Mouse (Mus musculus) frontal cortex, postnatal 25 days (tissue): ENCODE measurements around the gene Glis3.

Source experiments
- DNase-seq, 2 experiments: peaks; one replicate each; pipeline ENCODE4 v3.0.0; 2022; ENCODE audit warnings: low spot score in 2 of 2

The Glis3 gene

DNA sequence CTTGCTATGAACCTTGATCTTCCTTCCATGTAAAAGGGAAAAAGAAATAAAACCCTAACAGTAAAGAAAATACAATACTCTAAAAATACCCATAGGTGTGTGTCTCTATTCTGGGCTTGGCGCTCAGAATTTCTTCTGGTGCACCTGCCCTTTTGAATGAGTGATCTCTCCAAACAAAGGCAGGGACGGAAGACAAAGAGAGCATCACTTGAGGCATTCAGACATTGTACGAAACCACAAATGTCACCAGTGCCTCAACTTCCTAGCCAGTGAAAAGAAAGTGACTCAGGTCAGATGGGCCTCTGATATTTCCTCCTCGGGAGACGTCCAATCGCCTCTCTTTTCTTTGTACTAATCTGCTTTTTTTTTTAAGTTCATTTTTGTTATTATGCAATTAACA, 201.8 kb downstream of the Glis3 start:
- DNase-seq: no peak

GRCm38 (mm10) chr19:28477326-28477863, 202.5 kb downstream of the Glis3 start:
- no peak for DNase-seq

- no peak for DNase-seq
These were observed 206.3 kb downstream of the Glis3 start for GRCm38 (mm10) chr19:28473621-28474020.

DNA sequence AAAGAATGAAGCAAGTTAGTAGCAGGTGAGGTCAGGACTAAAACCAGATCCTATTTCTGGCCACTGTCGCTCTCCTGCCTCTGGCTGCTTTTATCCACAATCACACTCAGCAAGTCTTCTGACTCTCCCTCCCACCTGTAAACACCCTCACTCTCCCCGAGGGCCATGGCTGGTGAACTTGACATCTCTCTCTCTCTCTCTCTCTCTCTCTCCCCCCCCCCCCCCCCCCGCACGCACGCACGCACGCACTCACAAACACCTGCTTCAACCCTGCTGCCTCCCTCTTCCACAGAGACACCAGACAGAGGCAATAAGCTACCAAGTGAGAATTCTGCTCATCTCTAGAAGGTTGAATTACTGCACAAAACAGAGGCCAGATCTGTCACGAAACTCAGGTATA, 208.7 kb downstream of the Glis3 start:
- no peak for DNase-seq

- no peak for DNase-seq
These were observed 214.1 kb downstream of the Glis3 start for GRCm38 (mm10) chr19:28465779-28466178.

GRCm38 (mm10) chr19:28454331-28454730, 225.5 kb downstream of the Glis3 start:
- no peak for DNase-seq

DNA sequence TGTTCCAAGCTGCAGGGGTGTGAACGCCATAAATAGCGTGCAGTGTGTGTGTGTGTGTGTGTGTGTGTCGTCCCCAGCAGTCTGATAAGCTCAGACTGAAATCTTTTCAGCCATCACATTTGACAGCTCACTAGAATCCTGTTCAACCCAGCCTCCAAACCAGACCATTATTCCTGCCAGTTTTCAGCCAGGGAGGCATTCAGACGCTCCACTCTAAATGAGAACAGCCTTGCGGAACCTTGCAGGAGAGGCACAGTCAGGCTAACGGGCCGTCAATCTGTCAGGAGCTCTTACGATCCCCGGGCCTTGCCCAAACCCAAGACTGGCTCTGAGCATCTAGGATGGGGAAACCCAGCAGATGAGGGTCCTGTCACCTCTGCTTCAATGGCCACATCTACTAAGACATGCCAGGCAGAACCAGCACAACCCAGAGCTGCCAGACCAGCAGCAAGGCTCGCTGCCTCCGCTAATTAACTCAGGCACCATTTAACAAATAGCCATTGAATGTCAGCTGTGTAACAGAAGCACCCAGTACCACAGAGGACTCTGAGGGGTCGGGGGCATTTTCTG, 226.8 kb downstream of the Glis3 start:
- DNase-seq: peak; percentile 14 to 19

DNA sequence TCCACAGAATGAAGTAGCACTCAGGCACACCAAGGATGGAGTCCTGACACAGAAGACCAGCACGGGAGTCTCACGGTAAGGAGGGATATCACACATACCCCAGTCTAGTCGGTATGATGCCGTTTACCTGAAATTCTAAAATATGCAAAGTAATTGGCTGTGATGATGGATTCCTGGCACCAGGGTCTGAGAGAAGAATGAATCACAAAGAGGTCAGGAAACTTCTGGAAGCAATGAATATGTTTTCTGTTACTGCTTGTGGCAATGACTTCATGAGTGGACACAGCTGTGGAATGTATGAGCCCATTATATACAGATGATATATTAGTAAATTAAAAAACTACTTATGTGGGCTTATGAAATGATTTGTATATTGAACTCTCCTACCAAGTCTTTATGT, 231.1 kb downstream of the Glis3 start:
- DNase-seq: no peak

- no peak for DNase-seq
These were observed 237.7 kb downstream of the Glis3 start for GRCm38 (mm10) chr19:28442161-28442560.

DNA sequence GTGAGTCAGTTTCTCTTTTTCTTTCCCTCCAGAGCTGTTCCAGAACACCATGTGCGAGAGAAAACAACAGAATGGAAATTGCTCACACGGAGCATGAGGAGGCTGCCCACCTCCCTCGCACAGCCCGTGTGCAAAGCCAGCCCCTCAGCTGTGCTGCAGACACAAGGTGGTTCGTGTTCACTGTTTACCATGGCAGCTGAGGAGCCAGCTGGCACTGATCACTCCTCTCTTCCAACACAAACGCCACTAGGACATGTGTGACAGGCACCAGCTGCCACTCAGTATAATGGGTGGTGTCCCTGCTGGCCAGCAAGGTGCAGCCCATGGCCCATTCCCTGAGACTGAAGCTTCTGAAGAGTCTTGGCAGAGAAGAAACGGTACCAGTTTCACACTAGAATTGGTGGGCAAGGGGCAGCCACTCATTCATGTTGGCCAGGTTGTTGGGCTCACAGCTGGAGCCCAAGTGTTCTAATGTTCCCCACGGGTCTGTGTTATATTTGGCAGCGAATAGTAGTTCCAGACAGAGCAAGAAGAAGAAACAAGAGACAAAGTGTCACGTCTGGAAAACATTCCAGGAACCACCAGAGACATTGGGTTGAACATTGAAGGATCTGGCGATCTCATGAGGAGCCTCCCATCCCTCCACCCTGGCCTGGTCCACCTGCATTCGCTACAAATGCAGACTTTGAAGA, 243.3 kb downstream of the Glis3 start:
- peak in 1 of 2 experiments; percentile 25 for DNase-seq

GRCm38 (mm10) chr19:28428220-28428816, 251.6 kb downstream of the Glis3 start:
- no peak for DNase-seq

- DNase-seq: no peak
These were observed 255.7 kb downstream of the Glis3 start for GRCm38 (mm10) chr19:28424180-28424579.

GRCm38 (mm10) chr19:28422939-28423338, 256.9 kb downstream of the Glis3 start:
- no peak for DNase-seq

- DNase-seq: no peak
These were observed 263.8 kb downstream of the Glis3 start for GRCm38 (mm10) chr19:28416069-28416468.

DNA sequence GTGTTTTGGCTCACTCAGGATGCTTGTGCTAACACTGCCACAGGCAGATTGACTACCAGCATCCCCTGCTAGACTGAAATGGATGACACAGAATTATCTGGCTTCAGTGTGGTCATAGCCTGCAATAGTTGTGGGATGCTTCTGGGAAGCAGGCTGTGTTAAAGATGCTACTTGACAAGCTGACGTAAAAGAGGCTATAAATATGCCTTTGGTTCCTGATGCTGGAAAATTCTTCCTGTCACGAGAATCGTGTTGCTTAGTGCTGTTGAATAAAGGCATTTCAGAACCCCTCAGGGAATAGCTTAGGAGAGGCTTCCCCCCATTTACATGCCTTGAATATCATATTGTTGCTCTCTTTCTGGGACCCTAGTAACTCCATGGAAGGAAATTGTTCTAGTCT, 271.1 kb downstream of the Glis3 start:
- no peak for DNase-seq

DNA sequence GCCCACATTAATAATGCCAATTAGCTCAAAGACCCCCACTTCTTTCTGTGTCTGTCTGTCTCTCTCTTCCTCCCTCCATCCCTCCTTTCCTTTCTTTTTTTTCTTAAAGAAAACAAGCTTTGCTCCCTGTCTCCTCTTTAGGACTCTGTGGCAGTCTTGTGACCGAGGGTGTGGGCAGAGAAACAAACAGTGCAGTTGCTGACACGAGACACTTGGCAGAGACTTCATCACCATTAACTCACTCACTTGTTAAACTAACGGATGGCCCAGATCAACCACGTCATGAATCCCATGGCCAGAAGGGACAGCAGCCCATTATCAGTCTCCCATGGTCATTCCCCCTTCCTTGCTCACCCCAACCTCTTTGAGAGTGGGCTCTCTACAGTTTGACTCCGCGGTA, 276.9 kb downstream of the Glis3 start:
- no peak for DNase-seq

GRCm38 (mm10) chr19:28395584-28395861, 284.4 kb downstream of the Glis3 start:
- DNase-seq: no peak

DNA sequence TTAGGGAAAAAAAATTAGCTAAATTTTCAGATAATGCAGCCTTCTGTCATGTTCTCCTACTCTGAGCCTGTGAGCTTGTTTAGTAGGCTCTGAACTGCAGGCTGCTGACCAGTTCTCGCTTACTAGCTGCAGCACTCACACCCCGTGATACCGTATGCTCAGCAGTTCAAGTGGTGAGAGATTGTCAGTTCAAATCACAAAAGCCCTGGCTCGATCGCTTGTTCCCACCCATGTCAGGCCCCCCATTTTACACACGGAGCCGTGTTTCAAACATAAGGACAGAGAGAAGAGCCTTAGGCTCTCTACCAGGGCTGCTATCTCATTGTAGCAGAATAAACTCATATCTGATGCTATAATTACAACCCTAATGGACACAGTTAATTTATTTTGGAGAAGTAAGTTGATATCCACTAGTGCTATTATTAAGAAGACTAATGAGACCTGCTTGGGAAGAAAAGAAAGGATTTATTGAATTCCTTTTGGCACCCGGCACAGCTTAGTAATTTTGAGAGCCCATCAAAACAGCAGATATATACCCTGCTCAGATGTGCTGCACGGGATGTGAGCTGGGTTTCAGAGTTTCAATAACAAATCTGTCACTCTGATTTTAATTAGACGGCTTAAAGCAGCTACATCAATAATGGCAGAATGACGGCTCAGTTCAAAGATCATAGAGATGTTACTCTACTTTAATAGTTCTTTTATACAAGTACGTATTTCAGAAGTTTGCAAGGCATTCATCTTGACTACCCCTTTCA, 284.9 kb downstream of the Glis3 start:
- no peak for DNase-seq

GRCm38 (mm10) chr19:28393766-28394165, 286.1 kb downstream of the Glis3 start:
- DNase-seq: no peak

- DNase-seq: no peak
These were observed 287.0 kb downstream of the Glis3 start for GRCm38 (mm10) chr19:28392838-28393237.

DNA sequence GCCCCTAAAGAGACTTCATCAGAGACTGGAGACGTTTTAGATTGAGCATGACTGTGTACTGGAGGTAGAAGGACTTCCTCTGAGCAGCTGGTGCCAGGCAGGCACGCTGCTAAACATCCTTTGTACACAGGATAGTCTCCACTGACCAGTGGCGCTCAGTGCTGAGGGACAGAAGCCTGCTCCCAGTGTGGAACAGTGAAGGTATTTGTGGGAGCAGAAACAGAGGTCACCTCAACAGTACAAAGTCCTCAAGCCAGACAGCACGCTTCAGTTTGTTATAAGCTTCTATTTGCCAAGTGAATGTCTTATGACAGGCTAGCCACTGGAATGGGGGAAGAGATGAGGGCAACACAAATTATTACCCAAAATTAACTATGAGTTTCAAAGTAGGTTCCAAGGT, 289.0 kb downstream of the Glis3 start:
- no peak for DNase-seq

- DNase-seq: no peak
These were observed 290.7 kb downstream of the Glis3 start for GRCm38 (mm10) chr19:28389146-28389545.

DNA sequence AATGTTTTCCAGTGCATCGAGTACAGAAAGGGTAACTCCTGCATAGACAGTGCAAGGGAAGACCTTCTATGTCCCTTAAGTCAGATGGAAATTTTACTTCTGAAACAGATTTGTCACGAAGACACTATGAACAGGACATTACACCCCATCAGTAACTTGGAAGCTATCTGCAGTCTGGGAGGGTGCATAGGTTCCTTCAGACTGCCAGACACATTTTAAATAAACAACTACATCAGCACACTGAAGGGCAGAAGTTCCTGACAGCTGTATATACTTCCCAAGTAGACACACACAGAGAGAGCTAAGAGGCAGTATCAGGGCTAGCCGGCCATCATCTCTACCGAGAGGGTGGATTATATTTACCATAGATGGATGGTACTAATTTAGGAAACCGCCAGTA, 296.5 kb downstream of the Glis3 start:
- DNase-seq: no peak
